Mouse (Mus musculus) G1E-ER4 (cell line): ENCODE data around the gene Fam78a. TPM values are rescaled to one million over a fixed set of nuclear protein-coding genes. Genes with fewer than 3 reads are reported as not detected.

ENCODE experiments used
- GATA1 ChIP-seq: IDR thresholded peaks from one replicate; pipeline ENCODE4 v1.8.0; 2012; ENCODE audit warnings: low read length, inconsistent platforms
- polyA plus RNA-seq: library from polyadenylated mRNA; stranded (reverse); fragments of >175 nt; gene quantifications from 2 replicates; pipeline ENCODE4 v1.2.3, GENCODE M21; 2012

Fam78a gene
- polyA plus RNA-seq, 1 experiment, result 103 TPM

DNA sequence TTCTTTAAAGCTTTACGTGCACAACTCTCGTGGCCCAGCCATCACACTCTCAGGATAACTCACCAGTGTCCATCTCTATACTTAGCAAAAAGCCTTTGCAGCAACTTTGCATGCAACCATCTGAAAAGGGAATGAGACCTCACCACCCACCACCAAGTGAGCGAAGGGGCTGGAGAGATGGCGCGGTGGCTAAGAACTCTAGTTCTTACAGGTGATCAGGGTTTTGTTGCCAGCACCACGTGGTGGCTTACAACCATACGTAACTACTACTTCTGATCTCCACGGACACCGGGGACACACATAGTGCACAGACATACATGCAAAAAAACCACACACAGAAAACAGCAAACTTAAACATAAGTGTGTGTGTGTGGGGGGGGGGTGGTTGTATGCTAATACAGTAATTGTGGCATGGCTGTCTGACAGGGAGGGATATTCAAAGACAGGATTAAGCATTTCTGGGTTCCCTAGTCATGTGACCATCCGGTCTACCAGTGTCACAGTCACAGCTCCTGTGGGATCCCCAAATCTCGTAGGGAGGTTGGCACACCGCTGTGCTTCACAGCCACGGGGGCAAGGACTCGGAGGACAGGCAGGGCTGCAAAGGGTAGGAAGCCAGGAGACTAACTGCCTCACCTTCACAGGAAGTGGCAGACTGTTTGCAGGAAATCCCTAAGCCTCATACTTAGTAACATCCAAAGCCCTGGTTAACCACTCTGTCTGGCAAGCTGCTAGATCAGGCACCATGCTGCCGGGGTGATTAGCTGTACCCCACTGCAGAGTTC lies 21.8 kb downstream of the Fam78a start:
- no peak for TF ChIP-seq GATA1

DNA sequence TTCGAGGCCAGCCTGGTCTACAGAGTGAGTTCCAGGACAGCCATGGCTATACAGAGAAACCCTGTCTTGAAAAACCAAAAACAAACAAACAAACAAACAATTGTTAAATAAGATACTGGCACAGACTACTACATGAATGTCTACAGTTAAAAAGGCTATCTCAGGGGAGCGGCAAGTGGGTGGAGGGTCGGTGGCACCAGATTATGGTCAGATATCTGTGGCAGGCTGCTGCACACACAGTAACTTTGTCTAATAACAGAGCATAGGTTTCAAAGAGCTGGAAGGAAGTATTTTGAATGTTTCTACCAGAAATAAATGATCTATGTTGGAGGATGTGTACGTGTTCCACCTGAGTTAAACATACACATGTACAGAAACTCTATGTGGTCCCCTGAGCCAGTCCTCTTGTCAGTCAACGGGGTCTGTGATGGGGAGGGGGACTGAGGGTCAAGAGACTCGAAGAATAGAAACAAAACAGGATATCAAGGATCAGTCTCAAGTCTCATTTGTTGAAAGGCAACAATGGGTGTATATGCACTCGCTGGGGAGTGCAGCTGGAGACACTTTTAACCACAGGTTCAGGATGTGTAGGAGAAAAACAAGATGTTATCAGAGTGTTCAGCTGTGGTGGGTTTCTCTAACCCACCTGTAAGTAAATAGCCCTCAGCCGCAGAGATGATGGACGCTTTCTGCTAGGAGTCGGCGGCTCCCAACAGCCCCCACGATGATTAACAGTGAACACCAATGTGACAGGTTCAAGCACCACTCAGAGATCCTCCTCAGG lies 22.7 kb downstream of the Fam78a start:
- TF ChIP-seq GATA1, result no peak

DNA sequence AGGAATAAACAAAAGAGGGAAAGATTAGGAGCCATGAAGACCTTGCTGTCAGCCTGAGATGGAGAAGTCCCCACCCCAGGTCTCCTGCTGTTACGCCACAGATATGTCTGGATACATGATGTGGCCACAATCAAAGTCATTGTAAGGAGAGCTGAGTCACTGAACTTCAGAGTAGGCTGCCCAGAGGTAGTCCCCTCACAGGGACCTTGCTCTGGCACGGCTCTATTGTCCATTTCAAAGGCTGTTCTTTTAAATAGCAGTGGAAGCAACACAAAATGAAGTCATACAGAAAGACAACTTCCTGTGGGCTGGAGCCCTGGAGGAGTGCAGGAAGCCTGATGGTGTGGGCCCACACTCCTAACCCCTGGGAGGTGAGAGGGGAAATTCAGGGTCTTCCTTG lies 23.5 kb downstream of the Fam78a start:
- no peak for TF ChIP-seq GATA1

DNA sequence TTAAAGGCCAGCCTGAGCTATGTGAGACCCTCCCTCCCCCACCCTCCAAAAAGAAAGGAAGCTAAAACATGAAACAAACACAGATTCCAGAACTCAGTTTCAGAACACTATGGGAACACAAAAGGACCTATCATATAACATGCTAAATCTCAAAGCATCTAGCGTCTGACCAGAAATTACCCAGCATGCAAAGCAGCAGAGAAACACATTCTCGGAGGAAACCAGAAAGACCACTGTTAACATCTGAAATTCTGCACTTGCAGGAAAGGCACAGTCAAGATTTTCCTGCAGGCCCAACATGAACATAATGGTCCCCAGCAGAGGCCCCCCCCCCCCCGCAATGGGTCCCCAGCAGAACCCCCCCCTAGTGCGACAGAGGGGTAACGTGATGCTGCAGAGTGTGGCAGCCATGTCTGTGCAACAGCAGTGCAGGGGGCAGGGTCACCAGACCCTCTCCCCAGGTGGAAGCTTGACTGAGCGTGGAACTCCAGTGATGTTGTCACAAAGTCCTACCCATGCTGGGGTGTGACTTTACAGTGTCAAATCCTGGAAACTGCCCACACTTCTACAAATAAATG lies 24.3 kb downstream of the Fam78a start:
- no peak for TF ChIP-seq GATA1

DNA sequence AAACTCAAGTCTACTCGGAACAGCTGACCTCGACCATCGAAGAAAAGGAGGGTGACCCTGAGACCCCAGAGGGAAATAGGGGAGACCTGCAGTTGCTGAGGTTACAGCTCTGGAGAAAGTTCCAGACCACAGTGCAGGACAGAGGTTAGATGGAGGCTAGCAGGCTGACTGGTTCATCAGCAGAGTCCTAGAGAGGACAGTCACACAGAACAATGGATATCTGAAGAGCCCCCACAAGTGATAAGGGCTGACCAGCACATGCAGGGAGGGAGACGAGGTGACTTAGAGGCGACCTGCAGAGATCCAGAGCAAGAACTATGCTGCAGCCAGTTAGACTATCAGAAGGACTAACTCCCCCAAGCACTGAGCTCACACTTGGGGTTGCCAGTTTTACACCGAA lies 25.0 kb downstream of the Fam78a start:
- TF ChIP-seq GATA1, result no peak

DNA sequence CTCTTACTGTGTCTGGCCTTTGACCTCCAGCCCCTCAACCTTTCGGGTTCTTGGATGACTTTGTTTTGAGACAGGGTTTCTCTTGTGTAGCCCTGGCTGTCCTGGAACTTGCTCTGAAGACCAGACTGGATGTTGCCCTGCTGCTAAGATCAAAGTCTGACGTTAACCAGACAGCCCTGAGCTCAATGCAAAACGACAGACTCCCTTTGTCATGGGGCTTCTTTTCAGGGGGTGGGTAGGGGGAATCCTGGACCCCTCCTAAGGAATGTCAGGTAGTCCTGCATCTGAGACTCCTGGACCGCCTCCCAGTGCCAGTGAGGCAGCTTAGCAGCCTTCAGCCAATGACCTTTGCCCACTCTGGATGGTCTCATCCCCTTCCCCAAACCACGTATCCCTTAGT lies 25.9 kb downstream of the Fam78a start:
- TF ChIP-seq GATA1, result no peak

DNA sequence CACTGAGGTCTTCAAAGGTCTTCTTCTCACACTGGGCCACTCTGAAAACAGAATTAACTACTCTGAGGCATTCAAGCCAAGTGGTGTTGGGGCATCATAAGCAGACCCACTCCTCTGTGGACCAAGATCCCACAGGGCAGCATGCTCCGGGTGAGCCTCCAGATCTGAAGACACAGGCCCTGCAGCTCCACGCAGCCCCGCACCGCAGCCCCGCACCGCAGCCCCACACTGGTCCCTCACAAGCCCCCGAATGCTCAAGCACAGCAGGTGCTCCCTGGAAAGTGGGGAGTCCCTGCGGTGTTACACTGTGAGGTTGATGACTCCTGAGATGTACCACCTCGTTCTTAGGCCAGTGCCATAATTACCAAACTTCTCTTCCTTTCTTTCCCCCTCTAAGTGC lies 26.4 kb downstream of the Fam78a start:
- TF ChIP-seq GATA1, result no peak

DNA sequence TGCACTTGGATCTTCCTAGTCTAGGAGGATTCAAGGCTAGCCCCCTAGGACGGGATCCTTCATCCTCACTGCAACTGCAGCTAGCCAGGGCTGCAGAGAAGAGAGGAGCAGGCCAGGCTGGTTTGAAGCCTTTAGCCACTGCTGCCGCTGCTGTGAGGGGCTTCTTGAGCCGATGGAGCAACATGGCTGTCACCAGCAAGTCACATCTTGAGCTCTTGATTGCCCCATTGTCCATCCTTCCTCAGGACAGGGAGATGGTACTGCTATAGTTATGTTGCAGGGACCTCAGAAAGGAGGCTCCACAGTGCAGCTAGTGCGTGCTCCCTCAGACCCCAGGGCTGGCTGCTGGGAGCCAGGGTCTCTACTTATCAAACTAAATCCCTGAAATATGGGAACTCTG lies 26.9 kb downstream of the Fam78a start:
- no peak for TF ChIP-seq GATA1

DNA sequence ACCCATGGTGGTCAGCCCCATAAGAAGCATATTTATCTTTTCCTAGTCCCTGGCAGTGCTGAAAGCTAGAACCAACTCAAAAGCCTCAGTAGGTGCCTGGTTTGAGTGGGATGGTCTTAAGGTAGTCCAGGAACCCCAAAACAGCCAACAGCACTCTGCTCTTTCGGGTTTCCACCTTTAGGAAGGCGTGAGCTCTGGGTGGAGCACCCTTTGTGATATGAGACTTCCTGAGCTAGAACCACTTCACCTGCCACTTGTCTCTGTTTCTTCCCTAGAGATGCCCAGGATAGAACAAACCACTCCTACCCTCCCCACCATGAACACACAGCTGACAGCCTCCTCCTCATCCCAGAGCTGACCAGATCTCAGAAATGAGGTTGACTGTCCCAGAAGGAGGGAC lies 27.3 kb downstream of the Fam78a start:
- TF ChIP-seq GATA1, result no peak

DNA sequence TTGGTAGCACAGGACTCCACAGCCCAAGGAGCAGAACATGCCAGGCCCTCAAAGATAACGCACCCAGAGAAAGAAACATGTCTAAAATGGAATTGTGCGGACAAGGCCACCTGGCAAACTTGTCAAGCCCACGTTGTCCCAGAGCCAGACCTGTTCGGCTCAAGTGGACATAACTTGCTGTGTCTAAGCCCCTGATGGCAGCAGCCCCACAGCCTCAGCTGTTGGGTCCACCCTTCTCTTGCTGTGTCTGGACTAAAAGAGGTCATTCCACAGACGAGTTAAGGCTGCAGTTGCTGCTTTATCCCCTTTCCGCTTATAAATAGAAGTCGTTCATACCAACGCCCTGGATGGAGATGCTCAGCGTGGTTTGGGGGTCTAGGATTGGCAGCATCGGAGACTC lies 28.1 kb downstream of the Fam78a start:
- no peak for TF ChIP-seq GATA1

DNA sequence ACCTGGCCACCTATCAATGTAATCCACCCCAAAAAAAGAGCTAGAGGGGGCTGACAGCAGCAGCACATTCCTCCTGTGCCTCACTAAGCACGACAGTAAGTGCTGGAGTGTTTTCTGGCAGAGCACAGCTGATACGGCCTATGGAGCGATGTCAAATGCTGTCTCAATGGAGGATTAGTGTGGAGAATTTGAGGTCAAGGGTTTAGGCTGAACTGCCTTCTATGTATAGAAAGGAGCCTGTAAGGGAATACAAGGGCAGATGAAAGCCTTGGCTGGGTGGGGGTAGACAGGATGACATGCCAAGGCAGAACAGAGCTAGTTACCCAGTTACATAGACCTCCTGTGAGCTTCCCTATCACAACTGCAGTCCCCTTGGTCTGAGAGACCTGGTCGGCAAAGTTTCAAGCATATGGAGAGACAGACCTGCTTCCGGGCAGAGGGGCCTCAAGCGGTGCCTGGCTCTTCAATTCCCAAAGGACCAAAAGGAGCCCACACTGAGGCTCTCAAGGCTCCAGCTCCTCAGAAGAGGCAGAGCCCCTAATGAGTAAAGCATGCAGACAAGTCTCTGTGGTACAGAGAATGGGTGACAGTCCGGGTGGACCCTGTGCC lies 29.2 kb downstream of the Fam78a start:
- no peak for TF ChIP-seq GATA1

DNA sequence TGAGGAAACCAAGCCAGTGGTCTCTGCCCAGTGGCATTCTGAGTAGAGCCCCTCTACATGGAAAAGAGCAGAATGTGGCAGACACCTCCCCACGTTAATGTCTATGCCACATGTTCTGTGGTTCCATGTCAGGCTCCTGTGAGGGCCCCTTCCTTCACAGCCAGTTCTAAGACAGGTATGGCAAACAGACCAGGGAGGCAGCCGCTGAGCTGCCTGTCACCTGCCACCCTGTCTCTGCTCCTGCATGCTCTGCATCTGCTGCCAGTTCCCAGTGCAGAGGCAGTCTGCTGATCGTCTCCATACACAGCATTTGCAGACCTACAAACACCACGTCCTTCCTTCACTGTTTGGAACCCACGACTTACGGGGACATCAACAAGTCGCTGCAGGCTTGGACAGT lies 32.2 kb downstream of the Fam78a start:
- no peak for TF ChIP-seq GATA1

DNA sequence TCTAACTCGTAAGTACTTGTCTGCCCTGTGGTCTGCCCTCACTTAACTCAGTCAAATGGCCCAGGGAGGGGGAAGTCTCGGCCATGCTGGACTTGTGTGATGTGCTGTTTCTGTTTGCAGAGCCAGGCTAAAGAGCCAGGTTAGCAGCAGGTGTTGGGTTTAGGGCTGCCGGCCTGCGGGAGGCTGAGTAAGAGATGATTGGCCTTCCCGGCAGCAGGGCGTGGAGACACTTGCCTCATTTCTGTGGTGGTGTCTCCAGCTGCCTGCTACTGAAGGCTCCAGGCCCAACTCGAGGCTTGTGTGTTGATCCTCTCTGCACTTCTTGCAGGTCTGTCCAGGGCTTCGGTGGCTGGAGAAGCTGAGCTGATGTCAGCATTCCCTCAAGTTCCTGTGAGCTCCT lies 32.9 kb downstream of the Fam78a start:
- TF ChIP-seq GATA1, result no peak

DNA sequence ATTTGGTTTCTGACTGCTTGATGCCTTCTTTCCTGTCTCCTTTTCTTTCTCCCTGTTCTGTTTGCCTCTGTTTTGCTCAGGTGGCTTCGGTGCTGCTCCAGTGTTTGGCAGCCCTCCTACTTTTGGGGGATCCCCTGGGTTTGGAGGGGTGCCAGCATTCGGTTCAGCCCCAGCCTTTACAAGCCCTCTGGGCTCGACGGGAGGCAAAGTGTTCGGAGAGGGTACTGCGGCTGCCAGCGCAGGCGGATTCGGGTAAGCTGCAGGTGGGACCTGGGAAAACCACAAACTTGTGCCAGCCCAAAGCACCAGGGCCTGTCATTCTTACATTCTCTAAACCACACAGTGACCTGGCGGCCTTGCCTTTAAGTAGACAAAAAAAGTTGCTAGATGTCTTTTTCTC lies 37.3 kb downstream of the Fam78a start:
- TF ChIP-seq GATA1, result no peak

DNA sequence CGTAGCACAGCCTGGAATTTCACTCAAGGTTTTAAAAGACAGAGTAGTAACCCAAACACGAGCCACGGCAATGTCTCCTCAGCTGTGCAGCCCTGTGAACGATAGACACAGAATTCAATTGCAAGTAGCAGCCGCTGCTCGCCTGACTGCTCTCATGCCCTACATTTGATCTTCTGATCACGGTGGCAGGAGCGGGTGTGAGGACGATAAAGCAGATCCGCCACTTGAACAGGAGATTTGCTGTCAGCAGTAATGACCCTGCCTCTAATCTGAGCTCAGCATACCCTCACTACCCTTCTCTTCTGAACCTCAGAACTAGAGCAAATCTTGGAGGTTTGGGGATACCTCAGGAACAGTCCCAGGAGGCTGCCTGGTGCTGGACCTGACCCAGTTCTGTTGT lies 38.6 kb downstream of the Fam78a start:
- TF ChIP-seq GATA1, result no peak

DNA sequence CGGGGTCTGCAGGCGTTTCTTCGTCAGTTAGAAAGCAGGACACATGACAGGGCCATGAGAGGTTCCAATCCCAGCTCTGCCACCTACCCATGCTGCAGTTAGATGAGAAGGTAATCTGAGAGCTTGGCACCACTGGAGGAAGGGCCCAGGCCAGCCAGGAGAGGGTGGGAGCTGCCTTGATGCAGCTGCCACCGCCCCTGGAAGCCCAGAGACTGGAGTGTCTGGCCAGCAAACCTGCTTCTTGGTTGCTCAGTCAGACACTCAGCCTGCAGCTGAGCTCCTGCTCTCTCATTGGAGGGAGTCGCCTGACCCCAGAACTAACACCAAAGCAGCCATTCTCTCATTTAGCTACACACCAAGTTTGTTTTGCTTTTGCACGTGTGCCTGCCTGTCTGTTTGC lies 39.3 kb downstream of the Fam78a start:
- TF ChIP-seq GATA1, result no peak

DNA sequence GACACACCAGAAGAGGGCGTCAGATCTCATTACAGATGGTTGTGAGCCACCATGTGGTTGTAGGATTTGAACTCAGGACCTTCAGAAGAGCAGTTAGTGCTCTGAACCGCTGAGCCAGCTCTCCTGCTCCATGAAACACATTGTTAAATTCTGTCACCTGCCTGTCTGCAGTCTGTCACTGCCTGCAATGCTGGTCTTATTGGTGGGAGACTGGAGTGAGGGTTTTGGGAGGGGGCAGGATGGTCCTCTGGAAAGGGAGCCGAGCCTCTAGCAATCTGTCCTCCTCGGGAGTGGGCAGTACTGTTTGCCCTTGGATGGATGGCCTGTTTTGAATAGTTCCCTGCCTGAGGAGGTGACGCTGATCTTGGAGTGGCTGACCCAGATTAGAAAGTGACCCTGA lies 40.8 kb downstream of the Fam78a start:
- TF ChIP-seq GATA1, result no peak
